Mouse (Mus musculus) bone marrow macrophage, adult 2 months (primary cell): ENCODE measurements around the gene Tacr2. TPM values are rescaled to one million over a fixed set of nuclear protein-coding genes. Genes with fewer than 3 reads are reported as not detected.

ENCODE experiments used
- H3K27ac ChIP-seq: 2 replicates; pipeline ENCODE4 v1.5.1; 2012; ENCODE audit warnings: low read depth, low read length; ENCODE audit not compliant: insufficient read depth
- H3K4me1 ChIP-seq: 2 replicates; pipeline ENCODE4 v1.6.1; 2012; ENCODE audit warnings: low read length; ENCODE audit not compliant: control insufficient read depth, insufficient read depth
- H3K4me3 ChIP-seq: 2 replicates; pipeline ENCODE4 v1.5.1; 2012; ENCODE audit warnings: mild to moderate bottlenecking, low read length, moderate library complexity; ENCODE audit not compliant: insufficient read depth
- CTCF ChIP-seq: IDR thresholded peaks from 2 replicates; pipeline ENCODE4 v1.5.1; 2012; ENCODE audit warnings: low read depth, mild to moderate bottlenecking, low read length, moderate library complexity
- POLR2A ChIP-seq: IDR thresholded peaks from 2 replicates; pipeline ENCODE4 v1.6.1; 2012; ENCODE audit warnings: mild to moderate bottlenecking, low read depth, low read length, borderline replicate concordance
- polyA plus RNA-seq: library from polyadenylated mRNA; stranded (reverse); fragments of >200 nt; gene quantifications from 2 replicates; pipeline ENCODE4 v1.2.4, GENCODE M21; 2012; ENCODE audit not compliant: missing spikeins, insufficient read depth, insufficient read length

Gene Tacr2
- polyA plus RNA-seq, 1 experiment, result not detected

- no peak overlapping the region for H3K4me3 ChIP-seq
- H3K27ac ChIP-seq, result no peak overlapping the region
- TF ChIP-seq CTCF (no peak), POLR2A (no peak)
- peaks cover 21% of the 10 kb centered on the region for H3K4me1 ChIP-seq
These were observed 44.0 kb downstream of the Tacr2 start for GRCm38 (mm10) chr10:62296086-62296872.

- TF ChIP-seq POLR2A (no peak), CTCF (no peak)
- Histone ChIP-seq H3K4me1 (peaks cover 21% of the 10 kb centered on the region), H3K27ac (peak overlapping the region; percentile 82), H3K4me3 (peak overlapping the region; percentile 8; the same call in 1 of the 2 replicates)
These were observed 48.0 kb downstream of the Tacr2 start for GRCm38 (mm10) chr10:62300006-62300827.

GRCm38 (mm10) chr10:62305090-62305489 is 52.9 kb downstream of the Tacr2 start:
- TF ChIP-seq CTCF (no peak), POLR2A (no peak)
- no peak overlapping the region for H3K27ac ChIP-seq
- peaks cover 18% of the 10 kb centered on the region for H3K4me1 ChIP-seq
- no peak overlapping the region for H3K4me3 ChIP-seq

- no peak overlapping the region for H3K4me3 ChIP-seq
- no peak overlapping the region for H3K27ac ChIP-seq
- peaks cover 18% of the 10 kb centered on the region for H3K4me1 ChIP-seq
- TF ChIP-seq POLR2A (no peak), CTCF (no peak)
These were observed 54.2 kb downstream of the Tacr2 start for GRCm38 (mm10) chr10:62306483-62306882.

GRCm38 (mm10) chr10:62308896-62309491 is 56.8 kb downstream of the Tacr2 start:
- H3K4me3 ChIP-seq, result no peak overlapping the region

DNA sequence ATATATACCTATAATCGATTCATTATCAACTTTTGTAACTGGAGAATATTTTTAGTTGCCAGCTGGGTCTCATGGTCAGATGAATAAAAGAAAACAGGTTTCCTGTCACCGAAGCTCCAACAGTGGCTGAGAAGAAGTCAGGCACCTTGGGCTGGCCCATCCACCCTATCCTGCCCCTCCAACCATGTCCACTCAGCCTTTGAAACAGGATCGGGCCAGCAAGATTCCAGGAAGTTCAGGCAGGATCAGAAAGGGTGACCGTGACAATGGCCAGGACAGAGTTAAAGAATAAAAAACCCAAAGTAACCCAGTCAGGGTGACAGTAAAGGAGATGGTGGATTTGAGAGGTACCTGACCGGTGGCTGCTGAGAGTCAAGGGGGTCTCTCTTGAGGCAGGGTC is 57.4 kb downstream of the Tacr2 start:
- no peak for TF ChIP-seq CTCF
- Histone ChIP-seq H3K4me3 (no peak overlapping the region), H3K27ac (no peak overlapping the region), H3K4me1 (peaks cover 22% of the 10 kb centered on the region)

More at GRCm38 (mm10) chr10:62308896-62309491, 56.8 kb downstream of the Tacr2 start:
- no peak overlapping the region for H3K27ac ChIP-seq
- peaks cover 22% of the 10 kb centered on the region for H3K4me1 ChIP-seq
- TF ChIP-seq CTCF (no peak), POLR2A (no peak)

DNA sequence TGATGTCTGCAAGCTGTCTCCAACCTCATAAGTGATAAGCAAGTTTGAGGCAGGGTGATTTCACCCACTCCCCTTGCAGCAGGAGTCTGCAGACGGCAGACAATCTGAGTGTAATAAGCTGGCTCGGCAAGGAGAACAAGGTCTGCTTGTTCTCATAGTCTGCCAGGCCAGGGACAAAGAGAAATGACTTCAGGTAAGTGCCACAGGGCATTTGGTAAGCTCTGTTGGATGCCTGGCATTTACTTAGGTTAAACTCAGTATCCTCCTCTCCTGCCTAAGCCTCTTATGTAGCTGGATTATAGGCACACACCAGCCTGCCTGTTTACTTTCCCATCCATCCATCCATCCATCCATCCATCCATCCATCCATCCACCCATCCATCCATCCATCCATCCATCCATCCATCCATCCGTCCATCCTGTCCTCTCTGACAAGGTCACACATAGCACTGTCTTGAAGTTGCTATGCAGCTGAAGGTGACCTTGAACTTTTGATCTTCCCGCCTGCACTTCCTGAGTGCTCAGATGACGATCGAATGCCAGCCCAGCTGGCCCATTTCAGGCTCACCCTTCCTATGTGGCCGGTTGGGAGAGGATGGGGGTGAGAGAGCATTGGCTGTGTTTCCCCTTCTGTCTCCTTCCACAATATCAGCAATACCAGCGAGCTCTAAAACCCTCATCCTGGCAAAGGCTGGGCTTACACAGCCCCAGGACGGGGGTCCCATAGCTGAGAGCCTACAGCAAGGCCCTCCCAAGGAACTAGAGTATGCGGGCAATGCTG is 58.2 kb downstream of the Tacr2 start:
- Histone ChIP-seq H3K4me3 (no peak overlapping the region), H3K4me1 (peaks cover 22% of the 10 kb centered on the region), H3K27ac (no peak overlapping the region)
- no peak for TF ChIP-seq CTCF

- H3K4me3 ChIP-seq, result peak overlapping the region; percentile 35
- peaks cover 20% of the 10 kb centered on the region for H3K4me1 ChIP-seq
- H3K27ac ChIP-seq, result peak overlapping the region; percentile 90
- no peak for TF ChIP-seq CTCF
- TF ChIP-seq POLR2A, result no peak
These were observed 59.2 kb downstream of the Tacr2 start for GRCm38 (mm10) chr10:62311464-62311863.

GRCm38 (mm10) chr10:62313140-62313539 is 60.9 kb downstream of the Tacr2 start:
- no peak for TF ChIP-seq CTCF
- TF ChIP-seq POLR2A, result no peak
- Histone ChIP-seq H3K4me3 (no peak overlapping the region), H3K27ac (no peak overlapping the region), H3K4me1 (peaks cover 14% of the 10 kb centered on the region)
